Mouse (Mus musculus) lung, postnatal 0 days (tissue): ENCODE data around the gene Cntnap2.

Experiments
- CTCF ChIP-seq: IDR thresholded peaks from 2 replicates; pipeline ENCODE4 v1.5.1; 2016; ENCODE audit warnings: antibody characterized with exemption, mild to moderate bottlenecking
- EP300 ChIP-seq: IDR thresholded peaks from 2 replicates; pipeline ENCODE4 v1.6.1; 2016; ENCODE audit warnings: antibody characterized with exemption, mild to moderate bottlenecking, control low read depth

- TF ChIP-seq CTCF = no peak
- TF ChIP-seq EP300 = no peak
These were observed 905.3 kb downstream of the Cntnap2 start for GRCm38 (mm10) chr6:45964494-45964893.
